Mouse (Mus musculus): ENCODE data around the gene Mtmr2. TPM values are rescaled to one million over a fixed set of nuclear protein-coding genes. Genes with fewer than 3 reads are reported as not detected.
A peak's percentile ranks its signal among the peaks of the same experiment; 100 is the strongest.

Mtmr2 gene
- total RNA-seq, 2 experiments from 2014 or later: 50.8 to 52.6 TPM

DNA sequence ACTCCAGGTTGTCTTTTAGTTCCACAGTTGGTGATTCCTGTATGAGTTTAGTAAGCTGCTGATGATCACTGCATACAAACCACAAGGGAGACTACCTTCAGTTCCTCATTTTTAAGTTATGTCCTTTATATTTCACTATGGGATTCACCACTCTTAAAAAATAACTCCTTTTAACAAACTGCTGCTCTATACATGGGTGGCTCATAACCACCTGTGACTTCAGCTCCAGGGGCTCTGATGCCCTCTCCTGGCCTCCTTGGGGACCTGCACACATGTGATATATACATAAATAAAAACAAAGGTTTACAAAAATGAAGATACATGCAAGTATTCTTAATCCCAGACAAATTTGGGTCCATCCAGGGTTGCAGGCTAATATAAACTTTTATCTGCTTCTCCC lies 61.7 kb downstream of the Mtmr2 start:
- intact Hi-C loops (cut with DNase I): loop anchor here (5.0 kb wide), 1 partner anchor 578 kb away; no protein-coding TSS in a partner anchor
- Histone ChIP-seq H3K4me3 (no peak overlapping the region), H3K27ac (no peak overlapping the region)
- no peak for DNase-seq (ENCODE audit: extremely low spot score in 1 of 2, low spot score in 2 of 2)
- peak; percentile 27 for TF ChIP-seq CTCF (IDR thresholded peaks at IDR 0.05)

GRCm38 (mm10) chr9:13818369-13818768 lies 70.2 kb downstream of the Mtmr2 start:
- intact Hi-C loops (cut with DNase I): no loop called here
- no peak for DNase-seq (ENCODE audit: extremely low spot score in 1 of 2, low spot score in 2 of 2)
- no peak for TF ChIP-seq CTCF (IDR thresholded peaks at IDR 0.05)
- H3K27ac ChIP-seq: no peak overlapping the region
- H3K4me3 ChIP-seq: no peak overlapping the region

- no peak for TF ChIP-seq CTCF (IDR thresholded peaks at IDR 0.05)
- no peak overlapping the region for H3K4me3 ChIP-seq
- no peak for DNase-seq (ENCODE audit: extremely low spot score in 1 of 2, low spot score in 2 of 2)
- intact Hi-C loops (cut with DNase I): no loop called here
- no peak overlapping the region for H3K27ac ChIP-seq
Measured at GRCm38 (mm10) chr9:13820774-13821173, 72.6 kb downstream of the Mtmr2 start.

DNA sequence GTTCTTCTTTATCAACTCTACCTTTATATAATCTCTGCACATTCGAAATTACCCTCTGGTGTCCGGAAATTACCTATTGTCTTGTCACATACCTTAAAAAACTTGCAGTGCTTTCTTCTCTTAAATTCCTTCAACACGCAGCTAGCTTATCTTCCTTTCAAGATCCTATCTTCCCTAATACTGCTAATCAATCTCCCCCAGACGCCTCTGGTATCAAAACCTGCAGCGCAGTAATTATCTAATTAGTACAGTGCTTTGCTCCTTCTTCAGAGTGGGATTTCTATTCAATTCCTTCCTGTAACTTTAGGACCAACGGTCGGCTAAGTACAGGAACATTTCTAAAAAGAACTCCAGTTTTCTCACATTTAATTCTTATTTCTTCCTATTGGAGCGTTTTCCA lies 77.7 kb downstream of the Mtmr2 start:
- peak overlapping the region; percentile 98 for H3K4me3 ChIP-seq
- TF ChIP-seq CTCF (IDR thresholded peaks at IDR 0.05): no peak
- intact Hi-C loops (cut with DNase I): loop anchor here (2.0 to 5.0 kb wide), 2 partner anchors 583 to 676 kb away; partner anchors contain the start of genes Cwc15 and Kdm4d
- no peak for DNase-seq (ENCODE audit: extremely low spot score in 1 of 2, low spot score in 2 of 2)
- H3K27ac ChIP-seq: peak overlapping the region; percentile 85

GRCm38 (mm10) chr9:13826391-13826805 lies 78.2 kb downstream of the Mtmr2 start:
- Histone ChIP-seq H3K4me3 (peak overlapping the region; percentile 98), H3K27ac (peak overlapping the region; percentile 85)
- TF ChIP-seq CTCF (IDR thresholded peaks at IDR 0.05): no peak
- intact Hi-C loops (cut with DNase I): loop anchor here (2.0 to 5.0 kb wide), 2 partner anchors 584 to 676 kb away; partner anchors contain the start of genes Cwc15 and Kdm4d
- no peak for DNase-seq (ENCODE audit: extremely low spot score in 1 of 2, low spot score in 2 of 2)

GRCm38 (mm10) chr9:13826832-13827405 lies 78.7 kb downstream of the Mtmr2 start, which contains the start of gene Cep57:
Gene Cep57 (minus strand): TSS chr9:13827107.
- H3K27ac ChIP-seq: peak within 1 kb of the TSS; percentile 99
- DNase-seq (ENCODE audit: extremely low spot score in 1 of 2, low spot score in 2 of 2): peak; percentile 92 to 96
- no peak; the same call in 1 of the 2 replicates for TF ChIP-seq CTCF (IDR thresholded peaks at IDR 0.05)
- peak within 1 kb of the TSS; percentile 98 for H3K4me3 ChIP-seq
- intact Hi-C loops (cut with DNase I): loop anchor here (2.0 to 5.0 kb wide), 2 partner anchors 584 to 675 kb away; partner anchors contain the start of genes Cwc15 and Kdm4d

DNA sequence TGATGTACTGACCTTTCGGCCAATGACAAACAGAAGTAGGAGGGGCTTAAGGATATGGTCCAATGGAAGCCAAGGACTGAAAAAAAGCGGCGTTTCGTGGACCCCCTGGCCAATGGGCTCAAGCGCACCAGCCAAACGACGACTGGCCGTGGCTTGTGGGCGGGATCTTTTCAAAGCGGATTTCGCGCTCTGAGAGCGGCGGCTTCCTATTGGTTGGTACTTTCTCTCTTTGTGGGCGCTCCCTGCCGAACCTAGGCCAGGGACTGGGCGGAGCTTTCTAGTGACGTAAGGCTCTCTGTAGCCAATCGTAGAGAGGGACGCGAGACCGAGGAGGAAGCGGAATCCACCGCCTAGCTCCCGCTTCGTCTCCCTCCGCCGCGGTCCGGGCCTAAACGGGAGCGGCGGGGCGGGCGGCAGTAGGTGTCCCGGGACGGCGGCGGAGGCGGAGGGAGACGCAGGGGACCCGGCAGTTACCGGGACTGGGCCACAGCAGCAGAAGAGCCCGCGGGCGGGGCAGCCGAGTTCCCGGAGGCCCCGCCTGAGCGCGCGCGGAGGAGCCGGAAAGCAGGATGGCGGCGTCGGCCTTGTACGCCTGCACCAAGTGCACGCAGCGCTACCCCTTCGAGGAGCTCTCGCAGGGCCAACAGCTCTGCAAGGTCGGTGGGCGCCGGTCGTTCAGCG lies 79.3 kb downstream of the Mtmr2 start, which contains the start of gene Fam76b:
Fam76b (plus strand) TSS at position 311 of the 681 bp plus-strand sequence.
- intact Hi-C loops (cut with DNase I): loop anchor here (2.0 to 5.0 kb wide), 2 partner anchors 585 to 675 kb away; partner anchors contain the start of genes Cwc15 and Kdm4d
- peak within 1 kb of the TSS; percentile 99 for H3K27ac ChIP-seq
- peak; percentile 99 to 100 for DNase-seq (ENCODE audit: extremely low spot score in 1 of 2, low spot score in 2 of 2)

DNA sequence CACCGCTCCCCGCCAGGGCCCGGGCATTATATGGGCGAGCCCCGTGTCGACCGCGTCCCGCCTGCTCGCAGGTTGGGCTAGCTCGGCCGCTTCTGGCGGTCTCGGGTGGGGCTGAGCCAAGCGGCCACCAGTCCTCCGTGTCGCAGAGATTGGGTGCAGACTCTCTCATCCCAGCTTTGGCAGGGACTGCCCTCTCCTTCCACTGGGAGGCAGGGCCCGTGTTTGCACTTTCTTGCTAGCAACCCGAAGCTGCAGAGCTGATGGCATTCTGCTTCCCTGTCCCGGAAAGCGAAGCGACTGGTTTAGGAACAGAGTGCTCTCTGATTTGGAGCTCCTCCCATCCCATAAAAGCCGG lies 79.9 kb downstream of the Mtmr2 start:
- peak overlapping the region; percentile 99 for H3K27ac ChIP-seq
- no peak for DNase-seq (ENCODE audit: extremely low spot score in 1 of 2, low spot score in 2 of 2)
- H3K4me3 ChIP-seq: peak overlapping the region; percentile 98
- intact Hi-C loops (cut with DNase I): loop anchor here (5.0 kb wide), 1 partner anchor 674 kb away; the partner anchor contains the start of genes Cwc15 and Kdm4d
- TF ChIP-seq CTCF (IDR thresholded peaks at IDR 0.05): peak; percentile 10

More for the DNA sequence above, 79.3 kb downstream of the Mtmr2 start, which contains the start of gene Fam76b:
- no peak for TF ChIP-seq CTCF (IDR thresholded peaks at IDR 0.05)
- H3K4me3 ChIP-seq: peak within 1 kb of the TSS; percentile 98

DNA sequence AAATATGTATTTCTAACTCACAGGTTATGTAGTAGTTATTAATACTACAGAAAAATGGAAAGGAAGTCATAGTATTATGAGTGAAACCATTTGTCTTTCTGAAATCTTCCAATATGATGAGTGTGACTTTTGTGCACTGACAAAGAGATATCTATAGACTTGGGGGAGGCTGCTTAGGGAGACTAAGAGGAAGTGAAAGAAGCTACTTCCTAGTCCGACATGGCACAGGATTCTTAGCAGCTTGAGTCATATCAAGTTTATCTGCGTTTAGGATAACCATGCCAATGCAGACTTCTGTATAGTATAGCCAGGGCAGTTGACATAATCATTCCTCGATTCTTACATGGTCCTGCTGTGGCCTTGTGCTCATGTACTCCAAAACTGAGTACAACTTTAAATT lies 87.0 kb downstream of the Mtmr2 start:
- TF ChIP-seq CTCF (IDR thresholded peaks at IDR 0.05): no peak
- H3K27ac ChIP-seq: no peak overlapping the region
- intact Hi-C loops (cut with DNase I): no loop called here
- no peak for DNase-seq (ENCODE audit: extremely low spot score in 1 of 2, low spot score in 2 of 2)
- no peak overlapping the region for H3K4me3 ChIP-seq

DNA sequence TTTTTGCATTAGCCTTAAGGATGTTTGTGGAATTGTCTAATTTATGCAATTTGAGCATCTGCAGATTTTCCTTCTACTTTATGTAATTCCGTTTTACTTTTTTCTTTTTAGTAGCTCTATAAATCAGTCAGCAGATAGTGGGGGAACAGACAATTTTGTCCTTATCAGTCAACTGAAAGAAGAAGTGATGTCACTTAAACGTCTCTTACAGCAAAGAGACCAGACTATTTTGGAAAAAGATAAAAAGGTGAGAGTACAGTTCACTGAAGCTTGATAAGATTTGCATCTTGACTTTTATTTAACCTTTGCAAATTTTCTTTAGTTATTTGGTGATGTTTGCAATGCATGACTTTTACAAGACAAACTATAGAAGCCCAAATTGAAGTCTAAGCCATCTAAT lies 88.5 kb downstream of the Mtmr2 start:
- no peak overlapping the region for H3K4me3 ChIP-seq
- no peak for TF ChIP-seq CTCF (IDR thresholded peaks at IDR 0.05)
- intact Hi-C loops (cut with DNase I): no loop called here

GRCm38 (mm10) chr9:13847591-13847990 lies 99.4 kb downstream of the Mtmr2 start:
- TF ChIP-seq CTCF (IDR thresholded peaks at IDR 0.05): no peak
- intact Hi-C loops (cut with DNase I): loop anchor here (5.0 kb wide), 1 partner anchor 475 kb away; no protein-coding TSS in a partner anchor
- H3K27ac ChIP-seq: no peak overlapping the region
- no peak overlapping the region for H3K4me3 ChIP-seq
- DNase-seq (ENCODE audit: extremely low spot score in 1 of 2, low spot score in 2 of 2): no peak

More for the DNA sequence above, 88.5 kb downstream of the Mtmr2 start:
- no peak for DNase-seq (ENCODE audit: extremely low spot score in 1 of 2, low spot score in 2 of 2)
- no peak overlapping the region for H3K27ac ChIP-seq
